Mouse (Mus musculus): ENCODE measurements around the gene Taf10.

The Taf10 gene

DNA sequence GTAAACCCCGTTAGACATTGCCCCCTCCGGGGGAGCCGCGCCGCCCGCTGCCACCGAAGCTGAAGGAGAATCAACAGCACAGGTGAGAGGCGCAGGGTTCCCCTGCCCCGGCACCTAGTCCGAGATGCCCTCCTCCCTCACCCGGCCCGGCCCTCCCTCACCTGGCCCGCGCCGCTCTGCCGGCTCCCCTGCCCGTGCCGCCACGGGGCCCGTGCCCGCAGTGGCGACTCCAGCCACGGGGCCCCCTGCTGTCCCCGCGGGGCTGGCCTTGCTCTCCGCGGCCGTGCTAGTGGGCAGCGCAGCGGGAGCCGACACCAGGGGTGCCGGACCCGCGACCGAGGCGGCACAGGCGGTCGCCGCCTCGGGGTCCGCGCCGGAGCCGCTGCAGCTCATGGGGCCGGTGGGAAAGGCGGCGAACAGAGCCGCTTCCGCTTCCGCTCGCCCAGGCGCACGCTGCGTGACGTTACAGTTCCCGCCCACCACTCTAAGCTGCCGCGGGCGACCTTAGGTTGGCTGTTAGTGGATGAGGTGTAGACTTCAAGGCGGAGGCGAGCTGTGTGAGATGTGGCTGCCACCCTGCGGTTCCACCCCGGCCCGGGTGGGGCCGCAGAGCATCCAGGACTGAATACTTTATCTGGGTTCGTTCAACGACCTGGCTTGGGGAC lies at the start of gene Taf10:
Taf10 (minus strand) TSS at position 436 of the 665 bp plus-strand sequence.
- peak; percentile 78 for DNase-seq

GRCm38 (mm10) chr7:105793701-105794100 lies 49.5 kb upstream of the Taf10 start:
- no peak for DNase-seq

DNA sequence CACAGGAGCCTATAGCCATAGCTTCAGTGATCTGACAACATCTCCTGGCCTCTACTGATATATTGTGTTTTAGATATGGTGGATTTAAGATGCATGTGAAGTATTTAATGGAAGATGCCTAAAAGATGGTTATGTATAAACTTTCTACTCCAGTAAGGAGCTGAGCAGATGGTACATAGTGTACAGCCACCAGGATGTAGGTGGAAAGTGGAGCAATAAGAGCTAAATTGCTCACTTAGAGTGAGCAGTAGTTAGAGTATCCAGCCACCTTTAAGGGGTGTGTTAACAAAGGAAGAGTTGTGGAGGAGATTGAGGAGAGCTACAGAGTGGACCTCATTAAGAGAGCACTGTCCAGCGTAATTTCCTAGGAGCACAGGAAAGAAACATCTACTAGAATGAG lies 47.0 kb upstream of the Taf10 start:
- no peak for DNase-seq

- DNase-seq, result no peak
Observed at GRCm38 (mm10) chr7:105787285-105788140, 43.4 kb upstream of the Taf10 start, which contains the start of gene Dchs1. Gene Dchs1, minus strand, starts transcription at chr7:105787654.

GRCm38 (mm10) chr7:105786506-105787284 lies 42.5 kb upstream of the Taf10 start:
- DNase-seq, result no peak

DNA sequence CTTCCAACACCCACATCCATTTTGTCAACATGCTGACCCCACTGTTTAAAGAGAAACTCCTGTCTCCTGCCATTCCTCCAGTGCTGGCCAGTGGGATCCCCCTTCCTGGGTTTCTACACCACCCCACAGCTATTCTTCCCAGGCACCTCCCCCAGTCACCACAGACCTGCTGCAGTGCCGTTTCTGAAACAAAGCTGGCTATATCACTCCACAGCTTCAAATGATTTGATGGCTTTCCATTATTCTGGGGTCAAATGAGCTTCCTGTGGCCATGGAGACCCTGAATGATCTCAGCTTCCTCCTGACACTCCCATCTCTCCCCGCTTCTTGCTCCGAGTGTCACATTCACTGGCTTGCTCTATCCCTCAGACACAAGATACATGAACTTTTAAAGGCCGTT lies 40.4 kb upstream of the Taf10 start:
- no peak for DNase-seq

DNA sequence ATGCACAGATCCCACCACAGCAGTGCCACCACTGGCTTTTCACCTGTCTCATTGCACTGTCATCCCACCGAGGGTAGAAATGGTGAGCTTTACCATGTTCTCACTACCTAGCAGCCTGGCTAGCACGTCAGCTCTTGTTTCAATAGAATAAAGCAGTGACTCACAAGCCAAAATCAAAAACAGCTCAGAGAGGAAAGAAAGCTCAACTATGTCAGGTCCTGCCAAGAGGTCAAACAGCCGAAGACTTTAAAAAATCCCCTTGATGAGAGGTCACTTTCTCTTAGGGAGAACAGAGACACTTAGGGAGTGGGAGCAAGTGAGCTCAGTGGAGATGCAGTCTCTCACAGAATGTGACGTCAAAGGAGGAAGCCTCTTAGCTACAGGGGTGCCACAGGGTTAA lies 39.7 kb upstream of the Taf10 start:
- DNase-seq, result no peak

DNA sequence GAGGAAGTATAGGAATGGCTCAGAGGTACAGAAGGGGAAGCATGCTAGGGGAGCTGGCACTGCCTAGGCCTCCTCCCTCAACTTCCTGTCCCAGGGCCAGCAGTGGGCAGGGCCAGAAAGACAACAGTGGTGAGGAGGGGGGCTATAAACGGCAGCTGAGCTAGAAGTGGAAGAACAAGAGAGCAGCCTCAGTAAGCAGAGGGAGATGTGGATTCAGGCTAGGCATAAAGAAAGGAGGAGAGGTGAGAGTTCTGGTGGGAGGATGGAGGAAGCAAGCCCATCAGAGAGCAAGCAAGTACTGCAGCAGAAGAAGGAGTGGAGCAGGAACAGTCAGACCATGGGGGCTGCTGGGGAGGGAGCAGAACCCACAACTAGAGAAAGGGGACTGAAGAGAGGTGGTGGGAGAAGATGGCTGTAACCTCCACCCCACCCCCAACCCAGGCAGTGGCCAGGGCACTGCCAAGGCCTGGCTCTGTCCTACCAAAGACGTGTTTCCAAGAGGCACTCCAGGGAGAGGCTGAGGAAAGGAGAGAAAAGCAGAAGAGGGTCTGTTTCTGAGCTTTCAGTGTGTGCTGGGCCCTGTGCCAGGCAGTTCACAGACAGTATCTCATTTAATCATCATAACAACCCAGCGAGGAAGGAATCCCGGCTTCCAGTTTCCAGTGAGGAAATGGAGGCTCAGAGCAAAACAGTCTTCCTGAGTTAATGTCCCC lies 34.5 kb upstream of the Taf10 start:
- DNase-seq, result no peak

DNA sequence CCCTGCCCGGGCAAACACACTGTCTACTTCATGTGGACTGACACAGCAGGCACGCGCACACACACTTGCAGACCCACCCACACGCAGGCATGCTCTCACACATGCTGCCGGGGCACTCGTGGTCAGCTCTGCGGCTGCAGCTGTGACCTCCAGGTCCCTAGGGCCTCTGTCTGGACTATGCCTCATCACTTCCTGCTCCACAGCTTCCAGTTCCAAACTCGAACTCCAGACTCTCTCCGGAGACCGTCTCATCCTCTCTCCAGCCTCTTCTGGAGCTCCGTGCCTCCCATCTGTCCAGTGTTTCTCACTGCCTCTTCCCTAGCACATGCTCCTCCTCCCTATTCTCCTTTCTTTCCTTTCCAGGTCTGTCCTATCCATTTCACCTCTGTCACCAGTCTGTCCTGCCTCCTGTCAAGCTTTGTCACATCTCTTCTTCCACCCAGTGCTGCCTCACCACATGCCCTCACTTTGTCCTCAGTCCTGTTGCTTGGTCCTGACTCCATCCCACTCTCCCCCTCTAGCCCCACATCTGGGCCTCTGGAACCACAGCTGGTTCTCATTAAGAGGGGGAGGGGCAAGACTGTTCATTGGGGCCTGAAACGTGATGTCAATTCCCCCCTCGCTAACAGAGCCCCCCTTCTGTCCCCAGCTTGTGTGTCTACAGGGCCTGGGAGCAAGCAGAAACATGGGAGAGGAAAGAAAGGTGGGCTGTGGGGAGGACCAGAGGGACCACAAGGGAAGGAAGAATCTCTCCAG lies 33.8 kb upstream of the Taf10 start:
- DNase-seq, result no peak

DNA sequence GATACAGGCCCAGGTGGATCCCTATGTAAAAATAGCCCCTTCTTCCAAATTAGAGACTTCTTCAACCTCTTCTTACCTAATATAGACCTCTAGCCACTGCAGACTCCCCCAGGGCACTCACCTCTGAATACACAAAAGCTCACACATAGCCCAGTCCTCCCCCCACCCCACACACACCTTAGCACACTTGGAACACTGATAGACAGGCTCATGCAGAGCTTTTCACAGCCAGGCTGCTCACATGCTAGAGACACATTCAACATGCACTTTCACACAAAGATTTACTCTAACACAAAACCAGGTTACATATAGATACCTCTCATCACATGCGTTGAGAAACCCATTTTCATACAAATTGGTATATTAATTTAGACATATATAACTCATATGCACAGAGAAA lies 33.2 kb upstream of the Taf10 start:
- DNase-seq, result no peak

DNA sequence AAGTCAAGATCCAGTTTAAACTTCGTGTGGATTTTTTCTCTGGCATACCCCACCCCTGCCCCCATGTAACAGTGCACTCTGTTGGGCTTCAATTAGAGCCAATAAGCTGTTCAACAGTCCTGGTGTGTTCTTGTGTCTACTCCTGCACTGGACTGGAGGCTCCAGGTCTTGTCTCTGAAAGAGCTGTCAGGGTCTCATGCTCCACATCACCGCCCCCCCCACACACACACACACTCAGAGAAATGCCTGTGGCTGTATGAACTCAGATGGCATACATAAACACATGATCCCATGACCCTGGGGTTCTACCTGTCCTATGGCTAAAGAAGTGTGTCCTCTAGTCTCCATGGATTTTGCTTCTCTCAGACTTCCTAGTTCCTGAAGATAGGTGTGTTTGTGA lies 31.9 kb upstream of the Taf10 start:
- no peak for DNase-seq

DNA sequence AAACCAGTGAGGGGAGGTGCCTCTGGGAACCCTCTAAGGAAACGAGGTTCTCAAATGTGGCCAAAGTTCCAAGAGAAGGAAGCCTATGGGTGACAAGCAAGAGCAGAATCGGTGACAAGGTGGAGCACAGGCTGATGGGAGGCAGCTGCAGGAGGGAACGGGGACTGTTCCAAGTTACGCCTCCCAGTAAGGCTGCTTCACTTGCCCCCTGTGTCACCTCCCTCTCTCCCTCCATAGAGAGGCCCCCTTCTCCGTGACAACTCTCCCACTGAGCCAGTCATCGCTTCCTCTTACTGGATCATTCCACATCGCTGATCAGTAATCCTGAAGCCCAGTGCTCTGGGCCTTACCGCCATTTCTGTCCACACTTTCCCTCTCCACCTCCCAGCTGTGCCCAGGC lies 30.5 kb upstream of the Taf10 start:
- DNase-seq, result no peak

DNA sequence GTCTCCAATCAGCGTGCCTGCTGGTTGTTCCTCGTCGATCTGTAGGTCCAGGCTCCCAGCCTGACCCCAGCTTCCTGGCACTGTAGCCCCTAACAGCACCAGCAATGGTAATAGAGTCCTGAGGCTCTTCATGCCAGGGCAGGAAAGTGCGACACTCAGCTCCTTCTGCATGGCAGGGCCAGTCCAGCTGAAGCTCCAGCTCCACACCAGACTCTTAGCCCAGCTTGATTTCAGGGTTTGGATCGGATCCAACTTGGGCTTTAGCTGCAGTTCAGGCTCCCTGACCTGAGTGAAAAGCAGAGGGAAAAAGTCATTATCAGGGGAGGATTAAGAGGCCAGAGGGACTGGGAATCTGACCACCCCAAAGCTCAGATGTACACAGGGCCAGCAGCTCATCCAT lies 28.9 kb upstream of the Taf10 start:
- no peak for DNase-seq

DNA sequence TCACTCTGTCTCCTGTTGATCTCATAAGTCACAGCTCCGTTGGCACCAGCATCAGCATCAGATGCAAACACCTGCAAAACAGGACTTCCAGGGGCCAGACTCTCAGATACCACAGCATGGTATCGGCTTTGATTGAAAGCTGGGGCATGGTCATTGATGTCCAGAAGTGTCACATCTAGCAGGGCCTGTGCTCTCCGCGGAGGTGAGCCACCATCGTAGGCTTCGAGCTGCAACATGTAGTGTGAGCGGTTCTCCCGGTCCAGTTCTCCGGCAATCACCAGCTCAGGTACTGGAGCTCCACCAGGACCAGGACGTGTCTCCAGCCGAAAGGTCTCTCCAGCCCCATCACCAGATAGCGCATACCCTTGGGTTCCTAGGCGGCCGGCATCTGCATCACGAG lies 28.2 kb upstream of the Taf10 start:
- DNase-seq, result no peak

DNA sequence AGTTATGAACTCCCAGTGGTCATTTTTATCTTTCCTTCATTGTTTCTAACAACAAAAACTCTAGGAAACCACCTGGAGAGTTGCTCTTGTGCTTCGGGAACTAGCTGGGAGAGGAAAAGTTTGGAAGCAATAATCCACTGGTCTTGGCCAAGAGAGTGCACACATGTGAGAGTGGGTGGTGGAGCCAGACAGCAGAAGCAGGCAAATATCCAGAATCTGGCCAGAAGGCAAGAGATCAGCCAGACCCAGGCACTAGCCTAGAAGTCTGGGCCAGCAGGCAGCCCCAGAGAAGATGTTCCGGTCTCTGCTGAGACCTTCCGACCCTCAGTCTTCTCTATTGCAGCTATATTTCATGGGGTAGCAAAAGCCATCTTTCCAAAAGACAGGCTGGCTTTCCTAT lies 25.8 kb upstream of the Taf10 start:
- DNase-seq, result no peak

DNA sequence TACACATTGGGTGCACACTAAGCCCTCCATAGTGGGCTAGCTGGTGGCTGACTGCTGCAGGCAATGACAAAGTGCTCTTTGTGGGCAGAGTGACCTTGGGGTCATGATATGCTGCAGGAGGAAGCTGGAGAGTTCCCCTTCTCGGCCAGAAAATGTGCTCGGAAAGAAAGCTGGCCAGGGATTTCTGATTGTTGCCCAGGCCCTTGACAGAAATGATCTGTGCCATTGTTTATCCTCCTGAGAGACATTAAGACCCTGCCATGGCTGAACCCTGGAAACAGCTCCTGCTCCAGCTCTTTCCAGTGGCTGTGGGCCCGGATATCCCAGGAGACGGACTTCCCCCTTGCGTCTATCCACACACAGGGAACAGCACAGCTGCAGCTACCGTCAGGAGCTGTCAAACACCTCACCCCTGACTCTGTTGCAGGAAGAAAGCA lies 23.6 kb upstream of the Taf10 start:
- DNase-seq, result no peak

- no peak for DNase-seq
Observed at GRCm38 (mm10) chr7:105764331-105764730, 20.2 kb upstream of the Taf10 start.

GRCm38 (mm10) chr7:105762517-105763270 lies 18.5 kb upstream of the Taf10 start:
- DNase-seq, result no peak

GRCm38 (mm10) chr7:105761813-105762484 lies 17.8 kb upstream of the Taf10 start:
- DNase-seq, result no peak

- no peak for DNase-seq
Observed at GRCm38 (mm10) chr7:105753281-105753680, 9.1 kb upstream of the Taf10 start.

DNA sequence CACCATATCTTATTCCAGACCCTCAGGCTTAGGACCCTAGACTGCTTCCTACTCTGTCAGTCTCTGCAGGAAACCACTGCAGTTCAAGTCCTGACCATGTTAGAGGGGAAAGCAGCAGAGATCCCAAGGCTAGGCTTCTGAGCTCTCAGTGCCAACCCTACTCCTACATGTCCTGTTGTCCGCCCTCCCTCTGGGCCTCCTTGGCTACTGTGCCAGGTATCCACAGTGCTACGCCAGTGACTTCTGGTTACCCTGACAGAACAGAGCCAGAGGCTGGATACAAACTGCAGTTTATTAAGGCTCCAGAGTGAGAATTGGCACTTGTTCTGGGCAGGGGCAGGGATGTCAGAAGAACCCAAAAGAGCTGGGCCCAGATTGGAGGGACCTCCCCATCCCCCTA lies 8.6 kb upstream of the Taf10 start:
- DNase-seq, result no peak
